ENCODE assay signal across 19 mouse cellular contexts in the genomic region with DNA sequence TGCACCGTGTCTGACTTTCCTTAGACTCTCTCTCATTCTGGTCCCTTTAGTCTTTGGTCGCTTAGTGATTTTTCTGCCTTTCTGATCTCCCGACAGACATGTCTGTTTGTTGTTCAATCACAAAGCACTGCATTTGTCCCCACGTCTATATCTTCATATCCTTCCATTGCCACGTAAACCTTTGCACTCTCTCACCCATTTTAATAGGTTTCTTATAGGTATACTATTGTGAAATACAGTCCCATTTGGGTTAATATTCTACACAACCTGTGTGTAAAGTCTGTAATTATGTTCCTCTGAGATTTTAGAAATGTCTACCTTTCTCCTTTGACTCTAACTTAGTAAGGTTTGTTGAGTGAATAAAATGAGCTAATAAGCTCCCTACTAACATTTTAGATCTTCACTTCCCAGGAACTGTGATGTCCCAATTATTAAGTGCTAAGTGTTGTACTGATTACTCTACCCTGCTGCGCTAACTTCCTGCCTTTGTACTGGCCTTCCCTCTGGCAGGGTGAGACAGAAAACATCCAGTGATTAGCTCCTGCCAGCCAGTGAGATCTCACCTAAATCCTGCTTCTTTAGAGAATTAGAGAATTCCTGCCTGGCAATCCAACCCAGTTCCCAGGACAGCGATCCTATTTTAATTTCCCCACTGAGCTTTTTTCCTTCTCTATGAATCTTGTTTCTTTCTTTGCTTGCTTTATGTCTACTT.
DNase-seq lines count a peak whose midpoint lies in the region; ATAC-seq and TF ChIP-seq lines count a peak whose summit lies in the region.
"Had no signal": no experiment of that assay in that cellular context is flagged by ENCODE, and none has a peak within 500 bp of the region (broad histone marks: within the 10 kb centered on the region; RNA-seq: fewer than 3 reads in every experiment).

No protein-coding gene starts in this region.

- no peak overlapping the region; the same call in 1 of the 2 replicates for H3K27ac ChIP-seq in heart, adult 2 months
- H3K27ac ChIP-seq in lung, postnatal 0 days (ENCODE audit: low read length), result no peak overlapping the region
- H3K27ac ChIP-seq in intestine, embryonic 15.5 days, result no peak overlapping the region
- H3K27ac ChIP-seq in forebrain, postnatal 0 days (ENCODE audit: low read depth, low read length), result no peak overlapping the region
- H3K27ac ChIP-seq: heart, embryonic 13.5 days; hindbrain, embryonic 13.5 days; liver, embryonic 13.5 days had no signal

- intact Hi-C loops in heart, adult 2 months (cut with DNase I), result no loop called here
- intact Hi-C loops in heart, postnatal 25 days (cut with DNase I), result no loop called here
- intact Hi-C loops in gastrocnemius, postnatal 14 days (cut with DNase I; ENCODE audit: low total_unique reads), result no loop called here

- no peak overlapping the region for H3K9ac ChIP-seq in heart, adult 2 months (ENCODE audit: low read depth, low read length)
- no peak overlapping the region for H3K9ac ChIP-seq in lung, postnatal 0 days (replicated peaks; ENCODE audit: low read depth)
- no peak overlapping the region for H3K9ac ChIP-seq in intestine, embryonic 15.5 days
- H3K9ac ChIP-seq in forebrain, postnatal 0 days, result no peak overlapping the region
- H3K9ac ChIP-seq: heart, embryonic 13.5 days; hindbrain, embryonic 13.5 days; liver, embryonic 13.5 days had no signal

- TF ChIP-seq CTCF in heart, adult 2 months (IDR thresholded peaks at IDR 0.05), result no peak
- TF ChIP-seq CTCF in lung, postnatal 0 days (IDR thresholded peaks at IDR 0.05), result no peak
- TF ChIP-seq CTCF in forebrain, postnatal 0 days (IDR thresholded peaks at IDR 0.05; ENCODE audit: low read depth), result no peak

- H3K27me3 ChIP-seq in heart, adult 2 months (ENCODE audit: control insufficient read depth, insufficient read depth, low read length), result no peaks in the 10 kb centered on the region
- H3K27me3 ChIP-seq in lung, postnatal 0 days (replicated peaks; ENCODE audit: insufficient read depth, low read length), result no peaks in the 10 kb centered on the region
- no peaks in the 10 kb centered on the region for H3K27me3 ChIP-seq in intestine, embryonic 15.5 days (replicated peaks)
- no peaks in the 10 kb centered on the region for H3K27me3 ChIP-seq in forebrain, postnatal 0 days (ENCODE audit: insufficient read depth, low read length)
- H3K27me3 ChIP-seq: heart, embryonic 13.5 days; hindbrain, embryonic 13.5 days; liver, embryonic 13.5 days had no signal

- H3K4me2 ChIP-seq in lung, postnatal 0 days (replicated peaks; ENCODE audit: low read depth, low read length), result no peak overlapping the region
- H3K4me2 ChIP-seq in intestine, embryonic 15.5 days (replicated peaks), result no peak overlapping the region
- no peak overlapping the region for H3K4me2 ChIP-seq in forebrain, postnatal 0 days (ENCODE audit: low read depth)
- H3K4me2 ChIP-seq: heart, embryonic 13.5 days; hindbrain, embryonic 13.5 days; liver, embryonic 13.5 days; midbrain, embryonic 11.5 days had no signal

- peaks cover 2% of the 10 kb centered on the region for H3K4me1 ChIP-seq in heart, adult 2 months (ENCODE audit: control insufficient read depth, insufficient read depth, low read length)
- no peaks in the 10 kb centered on the region for H3K4me1 ChIP-seq in lung, postnatal 0 days (ENCODE audit: insufficient read depth, low read depth, low read length)
- no peaks in the 10 kb centered on the region for H3K4me1 ChIP-seq in intestine, embryonic 15.5 days (replicated peaks)
- H3K4me1 ChIP-seq in forebrain, postnatal 0 days (ENCODE audit: insufficient read depth), result no peaks in the 10 kb centered on the region
- H3K4me1 ChIP-seq: heart, embryonic 13.5 days; hindbrain, embryonic 13.5 days; liver, embryonic 13.5 days had no signal

- 76% methylated on average over 7 of the region's 7 CpGs for WGBS in heart, adult 2 months
- 69% methylated on average over 7 of the region's 7 CpGs for WGBS in lung, postnatal 0 days
- 74% methylated on average over 7 of the region's 7 CpGs for WGBS in intestine, embryonic 15.5 days
- WGBS in forebrain, postnatal 0 days, result 71% methylated on average over 7 of the region's 7 CpGs

- no peaks in the 10 kb centered on the region for H3K9me3 ChIP-seq in lung, postnatal 0 days (ENCODE audit: low read length)
- no peaks in the 10 kb centered on the region for H3K9me3 ChIP-seq in intestine, embryonic 15.5 days
- H3K9me3 ChIP-seq in forebrain, postnatal 0 days (ENCODE audit: low read length), result no peaks in the 10 kb centered on the region
- H3K9me3 ChIP-seq: forebrain, embryonic 10.5 days; heart, embryonic 13.5 days; hindbrain, embryonic 13.5 days; liver, embryonic 13.5 days had no signal

- no peak overlapping the region for H3K4me3 ChIP-seq in heart, adult 2 months
- H3K4me3 ChIP-seq in lung, postnatal 0 days (ENCODE audit: low read depth, low read length), result no peak overlapping the region
- H3K4me3 ChIP-seq in intestine, embryonic 15.5 days (replicated peaks), result no peak overlapping the region
- no peak overlapping the region for H3K4me3 ChIP-seq in forebrain, postnatal 0 days (ENCODE audit: low read depth, low read length)
- H3K4me3 ChIP-seq: forebrain, embryonic 10.5 days; heart, embryonic 13.5 days; hindbrain, embryonic 13.5 days; liver, embryonic 13.5 days had no signal

- no peak for TF ChIP-seq POLR2A in heart, adult 2 months (IDR thresholded peaks at IDR 0.05; ENCODE audit: insufficient read depth, low read depth, low read length)

- peak in 1 of 2 experiments; percentile 11 for DNase-seq in heart, adult 2 months
- no peak for DNase-seq in heart, postnatal 25 days (ENCODE audit: low spot score)
- peak; percentile 11 for DNase-seq in lung, postnatal 0 days (ENCODE audit: low spot score)
- no peak for DNase-seq in lung, postnatal 25 days (ENCODE audit: low spot score)
- DNase-seq in gastrocnemius, postnatal 14 days, result no peak
- DNase-seq in adrenal gland, adult 8-10 months, result no peak
- no peak for DNase-seq in forebrain, postnatal 0 days
- DNase-seq: adrenal gland, postnatal 25 days; cerebellum, postnatal 10 days; kidney, adult 8-10 months; layer of hippocampus, adult 9-11 months; liver, embryonic 13.5 days; lung, postnatal 4 days; thymus, postnatal 14 days had no signal

- H3K36me3 ChIP-seq in heart, adult 2 months (ENCODE audit: control insufficient read depth, insufficient read depth, low read length), result peaks cover 4% of the 10 kb centered on the region; the same call in 1 of the 2 replicates
- no peaks in the 10 kb centered on the region for H3K36me3 ChIP-seq in lung, postnatal 0 days (ENCODE audit: insufficient read depth, low read length)
- H3K36me3 ChIP-seq in intestine, embryonic 15.5 days, result no peaks in the 10 kb centered on the region
- H3K36me3 ChIP-seq in forebrain, postnatal 0 days (ENCODE audit: insufficient read depth), result no peaks in the 10 kb centered on the region
- H3K36me3 ChIP-seq: hindbrain, embryonic 13.5 days; liver, embryonic 13.5 days had no signal

- TF ChIP-seq EP300 in heart, adult 2 months (IDR thresholded peaks at IDR 0.05; ENCODE audit: insufficient read depth, low read depth, low read length), result 0 out of 2 replicates have a peak, but pooled peaks have one; percentile 26
- TF ChIP-seq EP300 in lung, postnatal 0 days (IDR thresholded peaks at IDR 0.05), result no peak

- H3K79me2 ChIP-seq in heart, adult 2 months (replicated peaks; ENCODE audit: control insufficient read depth, insufficient read depth, low read length), result no peaks in the 10 kb centered on the region

- no peak for ATAC-seq in lung, postnatal 0 days
- ATAC-seq in intestine, embryonic 15.5 days, result peak; percentile 53; the same call in 1 of the 2 replicates
- no peak for ATAC-seq in forebrain, postnatal 0 days
